ENCODE assay signal across 29 mouse cellular contexts in the genomic region with DNA sequence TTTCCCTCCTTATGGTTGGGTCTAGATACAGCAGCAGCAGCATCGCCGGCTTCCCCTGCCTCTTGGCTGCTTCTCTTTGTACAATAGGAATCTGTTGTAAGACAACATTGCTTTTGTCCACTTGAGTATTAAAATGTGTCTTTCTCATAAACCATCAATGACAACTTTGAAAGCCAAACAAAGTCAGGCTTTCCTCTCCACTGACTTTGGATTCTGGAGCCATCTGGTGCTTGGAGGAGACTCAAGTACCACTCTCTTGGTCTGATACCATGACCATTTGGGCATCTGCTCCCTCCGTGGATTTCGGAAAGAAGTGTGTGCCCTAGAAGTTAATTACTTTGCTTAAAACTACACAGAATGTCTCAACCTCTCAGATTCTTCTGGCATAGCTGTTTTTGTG. TPM values are rescaled to one million over a fixed set of nuclear protein-coding genes. Genes with fewer than 3 reads are reported as not detected.
"Had no signal": no experiment of that assay in that cellular context is flagged by ENCODE, and none has a peak within 500 bp of the region (broad histone marks: within the 10 kb centered on the region; RNA-seq: fewer than 3 reads in every experiment).

No protein-coding gene starts in this region.

- H3K4me2 ChIP-seq: heart, embryonic 11.5 days; heart, embryonic 13.5 days; heart, embryonic 15.5 days; hindbrain, embryonic 14.5 days; kidney, embryonic 15.5 days; limb, embryonic 13.5 days; limb, embryonic 15.5 days; liver, embryonic 12.5 days had no signal

- H3K9ac ChIP-seq: heart, embryonic 13.5 days; heart, embryonic 15.5 days; hindbrain, embryonic 14.5 days; kidney, embryonic 15.5 days; limb, embryonic 13.5 days; limb, embryonic 15.5 days; liver, embryonic 12.5 days; liver, embryonic 14.5 days had no signal

- H3K9me3 ChIP-seq: heart, embryonic 13.5 days; heart, embryonic 15.5 days; kidney, embryonic 15.5 days; limb, embryonic 13.5 days; limb, embryonic 15.5 days; liver, embryonic 12.5 days had no signal

- H3K36me3 ChIP-seq: heart, embryonic 13.5 days; heart, embryonic 15.5 days; kidney, embryonic 15.5 days; limb, embryonic 13.5 days; limb, embryonic 15.5 days; liver, embryonic 12.5 days had no signal

- H3K4me3 ChIP-seq: heart, adult 2 months; heart, embryonic 13.5 days; heart, embryonic 15.5 days; kidney, embryonic 15.5 days; limb, embryonic 13.5 days; limb, embryonic 15.5 days; liver, embryonic 12.5 days had no signal

- ATAC-seq: hindbrain, embryonic 16.5 days; intestine, embryonic 16.5 days; liver, embryonic 12.5 days had no signal

- H3K27ac ChIP-seq: heart, adult 2 months; heart, embryonic 13.5 days; heart, embryonic 15.5 days; hindbrain, embryonic 14.5 days; kidney, embryonic 15.5 days; kidney, postnatal 0 days; limb, embryonic 13.5 days; limb, embryonic 15.5 days; liver, embryonic 12.5 days; liver, embryonic 14.5 days had no signal

- H3K27me3 ChIP-seq: heart, embryonic 13.5 days; liver, embryonic 12.5 days had no signal

- H3K4me1 ChIP-seq: limb, embryonic 13.5 days; limb, embryonic 15.5 days; liver, embryonic 12.5 days had no signal

- DNase-seq: gastrocnemius, postnatal 14 days; gastrocnemius, postnatal 36 days; heart, adult 11 months; heart, adult 2 months; heart, postnatal 14 days; heart, postnatal 36 days; kidney, adult 11 months; kidney, adult 2 months; kidney, adult 9 months; kidney, postnatal 14 days; kidney, postnatal 36 days; layer of hippocampus, adult 9-11 months; layer of hippocampus, postnatal 36 days had no signal

RNA-seq across cellular contexts. Expression of gene Scg2, which starts 5.7 kb away (rescaled TPM):
- total RNA-seq: gastrocnemius, adult 18-20 months; gastrocnemius, postnatal 14 days; gastrocnemius, postnatal 36 days; heart, adult 2 months; heart, postnatal 14 days; heart, postnatal 36 days; hematopoietic stem cell, adult 5-6 weeks; liver, adult 2 months had no signal
- polyA plus RNA-seq: heart, adult 2 months; limb, embryonic 11.5 days; liver, adult 2 months; liver, embryonic 12.5 days had no signal
